Mouse (Mus musculus) brain, embryonic 14.5 days (tissue): ENCODE data around the gene Slc7a14. TPM values are rescaled to one million over a fixed set of nuclear protein-coding genes. Genes with fewer than 3 reads are reported as not detected.

Experiments used
- DNase-seq: peaks from one replicate; pipeline ENCODE4 v3.0.0-alpha.2; 2011; ENCODE audit warnings: low read depth
- CTCF ChIP-seq: fragments of 200-500 bp; IDR thresholded peaks from 2 replicates; pipeline ENCODE4 v1.5.1; 2012; ENCODE audit warnings: inconsistent platforms, mild to moderate bottlenecking, moderate library complexity, borderline replicate concordance; ENCODE audit not compliant: insufficient read depth, insufficient read length; ENCODE audit errors: extremely low read depth
- POLR2A ChIP-seq: fragments of 200-500 bp; IDR thresholded peaks from 2 replicates; pipeline ENCODE4 v1.6.1; 2012; ENCODE audit warnings: mild to moderate bottlenecking, inconsistent platforms, borderline replicate concordance; ENCODE audit not compliant: poor library complexity, insufficient read depth, insufficient read length, severe bottlenecking; ENCODE audit errors: extremely low read depth
- polyA plus RNA-seq: library from polyadenylated mRNA; depleted of rRNA; stranded (reverse); fragments of >200 nt; gene quantifications from 2 replicates; pipeline ENCODE4 v1.2.3, GENCODE M21; 2012

Slc7a14 gene
- polyA plus RNA-seq, 1 experiment = 6.3 TPM

DNA sequence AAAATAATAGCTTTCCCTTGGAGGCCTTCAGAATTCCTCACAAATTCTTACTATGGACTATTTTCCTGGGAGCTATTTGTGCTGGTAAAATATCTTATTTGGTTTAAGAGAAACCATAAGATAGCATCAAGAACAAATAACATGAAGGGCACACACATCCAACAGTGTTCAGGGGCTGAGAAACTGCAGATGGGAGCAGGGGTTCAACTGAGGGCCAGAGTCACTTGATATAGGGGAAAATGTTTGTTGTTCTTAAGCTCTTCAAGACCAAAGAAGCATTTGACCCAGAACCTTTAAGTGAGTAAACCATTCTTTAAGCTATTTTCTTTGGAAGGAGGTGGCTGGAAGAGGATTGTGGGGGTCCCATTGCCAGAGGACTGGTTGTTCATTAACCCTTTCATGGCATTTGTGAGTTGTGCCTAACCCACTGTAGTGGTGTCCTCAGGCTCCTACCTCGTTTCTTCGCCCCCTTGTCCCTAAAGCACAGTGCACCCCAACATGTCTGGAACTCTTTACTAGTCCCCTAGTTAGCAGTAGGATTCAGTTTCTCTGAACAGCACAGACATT, 76.3 kb downstream of the Slc7a14 start:
- no peak for TF ChIP-seq POLR2A
- no peak for TF ChIP-seq CTCF
- DNase-seq = peak; percentile 13

DNA sequence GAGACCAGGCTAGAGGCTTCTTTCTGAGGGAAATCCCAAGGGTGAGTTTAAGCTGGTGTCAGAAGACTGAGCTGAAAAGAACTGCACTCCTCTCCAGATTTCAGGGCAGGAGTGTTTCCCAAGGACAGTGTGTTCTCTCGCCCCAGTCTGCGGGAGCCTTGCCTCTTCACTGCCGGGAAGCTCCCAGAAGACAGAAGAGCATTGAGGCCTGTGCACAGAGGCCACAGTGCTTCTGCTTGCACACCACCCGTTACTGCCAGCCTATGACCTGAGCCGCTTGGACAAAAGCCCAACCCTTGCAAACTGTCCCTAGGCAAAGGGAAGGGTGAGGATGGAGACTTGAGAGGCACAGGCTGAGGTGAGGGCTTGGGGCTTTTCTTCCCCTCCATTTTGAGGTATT, 80.9 kb downstream of the Slc7a14 start:
- no peak for TF ChIP-seq CTCF
- no peak for TF ChIP-seq POLR2A

DNA sequence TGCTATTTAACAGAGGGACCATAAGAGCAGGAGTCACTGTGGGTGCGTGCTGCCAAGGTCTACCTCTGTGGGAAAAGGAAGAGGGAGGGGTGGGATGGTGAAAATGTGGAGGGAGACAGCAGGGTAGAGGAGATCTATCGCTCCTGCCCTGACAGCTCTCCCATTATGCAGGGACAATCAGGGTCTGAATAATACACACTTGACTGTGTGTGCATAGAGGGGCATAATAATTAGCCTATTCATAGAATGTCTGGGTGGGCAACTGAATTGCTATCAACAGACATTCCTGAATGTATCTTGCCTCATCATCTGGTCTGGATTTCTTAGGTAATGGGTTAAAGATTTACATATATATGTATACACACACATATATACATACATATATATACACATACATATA, 81.7 kb downstream of the Slc7a14 start:
- no peak for TF ChIP-seq CTCF
- no peak for TF ChIP-seq POLR2A
- DNase-seq = peak; percentile 17

More for the DNA sequence above, 80.9 kb downstream of the Slc7a14 start:
- DNase-seq = no peak

DNA sequence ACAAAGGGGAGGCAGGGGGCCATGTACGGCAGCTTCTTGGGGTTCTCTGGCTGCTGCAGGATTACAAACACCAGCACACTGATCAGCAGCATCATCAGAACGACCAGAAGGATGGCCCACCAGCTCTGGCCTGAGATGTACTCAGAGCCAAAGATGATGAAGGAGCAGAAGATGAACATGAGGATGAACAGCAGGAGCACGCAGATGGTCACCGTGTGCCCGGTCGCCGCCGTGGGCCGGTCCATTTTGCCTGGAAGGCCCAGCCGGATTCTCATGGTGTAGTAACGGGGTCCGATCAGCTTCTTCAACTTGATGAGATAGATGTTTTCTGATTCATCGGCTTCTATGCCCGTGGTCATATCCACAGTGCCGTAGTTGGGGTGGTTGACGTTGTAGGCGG, 86.6 kb downstream of the Slc7a14 start:
- TF ChIP-seq POLR2A (no peak), CTCF (no peak)
- no peak for DNase-seq

DNA sequence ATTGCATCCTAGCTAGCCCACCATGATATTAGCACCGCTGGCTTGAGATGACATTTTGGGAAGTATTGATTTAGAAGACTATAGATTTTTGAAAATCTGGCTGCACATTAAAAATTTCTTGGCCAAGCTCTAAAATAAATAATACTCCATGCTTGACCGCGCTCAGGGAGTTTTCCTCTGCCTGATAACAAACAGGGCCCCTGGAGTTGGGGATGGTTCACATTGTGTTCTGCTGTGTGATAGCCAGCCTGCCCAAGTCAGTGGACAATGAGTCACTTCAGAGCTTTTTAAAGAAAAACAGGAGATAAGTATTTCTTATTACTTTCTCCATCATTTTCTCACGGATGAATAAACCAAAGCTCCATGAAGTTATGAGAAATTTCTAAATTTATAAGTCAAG, 90.1 kb downstream of the Slc7a14 start:
- no peak for TF ChIP-seq CTCF
- no peak for TF ChIP-seq POLR2A
- DNase-seq = no peak

DNA sequence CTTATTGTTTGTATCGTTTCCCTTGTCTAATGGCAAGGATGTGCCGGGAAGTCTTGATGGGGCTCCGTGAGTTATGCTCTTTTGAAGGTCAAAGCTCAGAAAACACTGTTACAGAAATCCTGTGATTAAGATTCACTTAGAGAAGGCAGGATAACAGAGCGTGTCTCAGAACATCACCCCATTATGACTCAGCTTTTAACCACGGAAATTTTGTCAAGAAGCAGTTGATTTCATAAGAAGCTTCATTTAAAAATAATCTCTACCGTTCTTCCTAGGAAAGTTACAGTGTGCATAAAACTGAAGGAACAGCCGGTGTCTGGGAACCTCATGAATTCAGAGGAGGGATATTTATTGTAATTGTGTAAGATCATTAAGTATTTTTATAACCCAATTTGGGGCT, 90.7 kb downstream of the Slc7a14 start:
- no peak for DNase-seq
- TF ChIP-seq CTCF (no peak), POLR2A (no peak)

DNA sequence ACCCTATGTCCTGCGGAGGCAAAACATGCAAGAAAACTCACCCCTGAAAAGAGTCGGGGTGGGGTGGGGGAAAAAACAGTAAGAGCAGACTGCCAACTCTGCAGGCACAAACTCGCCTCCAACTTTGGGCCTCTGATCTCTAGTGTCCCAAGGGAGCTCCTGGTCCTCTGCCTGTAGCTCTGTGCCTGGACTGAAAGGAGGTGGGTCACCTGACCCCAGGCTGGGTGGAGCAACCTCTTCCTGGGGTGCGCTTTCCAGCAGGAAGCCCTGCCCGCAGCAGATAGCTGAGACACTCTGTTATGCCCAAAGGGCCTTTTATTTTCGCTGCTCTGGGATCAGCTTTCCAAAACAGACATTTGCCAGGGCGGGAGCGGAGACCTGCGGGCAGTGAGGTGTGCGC, 92.7 kb downstream of the Slc7a14 start:
- no peak for DNase-seq
- TF ChIP-seq POLR2A = no peak
- TF ChIP-seq CTCF = no peak

DNA sequence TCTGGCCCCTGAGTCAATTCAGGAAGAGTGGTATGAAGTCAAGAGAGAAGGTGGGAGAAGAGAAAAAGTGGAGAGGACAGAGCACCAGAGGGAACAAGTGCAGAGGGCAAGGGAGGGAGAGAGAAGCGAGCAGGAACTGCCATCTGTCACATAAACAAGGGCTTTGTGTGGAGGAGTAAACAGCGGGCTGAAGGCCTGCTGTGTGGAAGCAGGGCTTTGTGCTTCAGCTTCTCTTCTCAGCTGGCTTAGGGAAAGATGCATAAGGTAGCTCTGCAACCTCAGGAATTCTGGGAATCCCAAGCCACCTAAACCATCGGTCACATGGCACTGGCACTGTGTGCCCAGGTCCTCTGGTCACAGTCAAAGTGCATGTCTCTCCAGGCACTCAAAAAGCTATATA, 96.4 kb downstream of the Slc7a14 start:
- TF ChIP-seq CTCF = no peak
- TF ChIP-seq POLR2A = no peak
- DNase-seq = peak; percentile 69

DNA sequence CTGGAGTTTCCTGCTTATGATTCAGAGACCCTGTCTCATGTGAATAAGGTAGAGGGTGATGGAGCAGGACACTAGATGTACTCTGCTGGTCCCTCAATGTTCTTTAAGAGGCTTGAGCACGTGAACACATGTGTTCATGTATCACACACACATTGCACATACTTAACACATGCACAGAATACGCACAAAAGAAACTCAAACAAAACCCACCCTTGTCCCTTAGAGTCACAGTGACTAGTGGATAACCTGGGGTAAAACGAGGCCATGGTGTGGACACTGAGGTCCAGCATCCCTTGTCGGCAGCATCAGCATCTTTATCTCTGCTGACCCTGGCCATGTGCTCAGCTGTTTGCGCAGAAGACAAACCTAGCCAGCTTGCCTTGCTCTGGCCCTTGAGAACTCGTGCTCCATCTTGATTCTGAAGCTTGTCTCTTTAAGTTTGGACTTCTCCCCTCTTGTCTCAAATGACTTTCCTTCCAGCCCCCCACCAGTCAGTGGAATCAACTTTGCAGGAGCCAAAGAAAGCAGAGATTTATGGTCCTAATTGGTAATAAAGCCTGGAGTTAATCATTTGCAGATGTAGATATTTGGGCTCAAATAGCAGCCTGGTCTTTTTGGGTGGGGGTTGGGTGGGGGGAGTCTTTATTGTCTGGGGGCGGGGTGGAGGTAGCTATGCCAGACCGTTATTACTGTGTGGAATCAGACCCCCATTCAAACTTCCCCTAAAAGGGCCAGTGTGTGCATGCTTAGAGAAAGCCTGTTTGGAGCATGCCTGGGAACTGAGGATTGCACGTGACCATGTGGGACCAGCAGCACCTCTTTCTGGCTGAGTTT, 97.8 kb downstream of the Slc7a14 start:
- peak; percentile 24 for DNase-seq

DNA sequence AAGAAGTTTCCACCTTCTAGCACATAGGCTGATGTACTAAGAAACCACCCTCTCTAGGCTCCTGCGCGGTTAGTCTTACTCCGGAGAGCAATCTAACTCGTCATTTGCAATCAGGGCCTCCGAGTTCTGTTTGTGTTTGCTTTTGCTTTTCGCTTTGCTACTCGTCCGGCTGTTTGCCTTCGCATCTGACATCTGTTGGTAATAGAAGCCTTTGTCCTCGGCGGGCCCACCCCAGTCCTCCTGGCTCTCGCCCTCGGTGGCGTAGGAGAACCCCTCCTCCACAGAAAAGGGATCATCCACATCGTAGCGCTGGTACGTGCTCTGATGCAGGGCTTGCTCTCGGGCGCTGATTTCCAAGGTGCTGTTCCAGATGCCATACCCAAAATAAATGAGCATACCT, 101.2 kb downstream of the Slc7a14 start:
- no peak for TF ChIP-seq CTCF
- no peak for TF ChIP-seq POLR2A
- peak; percentile 33 for DNase-seq

More for the DNA sequence above, 97.8 kb downstream of the Slc7a14 start:
- TF ChIP-seq POLR2A (no peak), CTCF (no peak)

DNA sequence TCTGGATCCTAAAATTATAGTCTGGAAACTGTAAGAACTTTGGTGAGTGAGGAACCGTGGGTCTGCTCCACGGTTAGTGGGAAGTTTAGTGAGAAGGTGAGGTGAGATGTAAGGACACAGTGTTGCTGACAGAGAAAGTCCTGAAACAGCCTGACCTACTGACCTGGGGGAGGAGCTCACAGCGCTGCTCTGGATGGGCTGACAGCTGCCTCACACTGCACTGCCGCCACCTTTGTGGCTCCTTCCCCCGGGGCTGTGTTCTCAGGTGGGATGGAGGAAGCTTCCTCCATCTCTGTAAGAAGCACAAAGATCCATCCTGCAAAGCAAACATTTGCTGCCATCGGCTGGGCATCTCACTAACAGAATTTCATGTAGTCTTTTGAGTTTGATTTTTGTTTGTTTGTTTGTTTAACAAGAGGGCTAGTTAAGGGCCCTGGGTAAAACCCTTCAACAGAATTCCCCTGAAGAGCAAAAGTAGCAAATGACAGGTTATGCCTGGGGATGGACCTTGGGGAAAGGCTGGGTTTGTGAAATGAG, 101.7 kb downstream of the Slc7a14 start:
- DNase-seq = no peak
- TF ChIP-seq POLR2A (no peak), CTCF (no peak)
